Mouse (Mus musculus) embryo, embryonic 11.5 days (tissue): ENCODE results near the gene Atxn2.
"Not testable (repeated sequence)": the region's sequence is repeated elsewhere in the genome, so short reads cannot be mapped to it uniquely, and the experiment has no call there.

Experiments
- DNase-seq: peaks from one replicate; pipeline ENCODE4 v3.0.0-alpha.2; 2012; ENCODE audit warnings: low read depth, low spot score

The Atxn2 gene

GRCm38 (mm10) chr5:121834991-121835747, 124.0 kb downstream of the Atxn2 start:
- DNase-seq = no peak

- DNase-seq = no peak
These were observed 125.0 kb downstream of the Atxn2 start for GRCm38 (mm10) chr5:121835949-121836691.

- DNase-seq = peak; percentile 81
These were observed 125.7 kb downstream of the Atxn2 start for GRCm38 (mm10) chr5:121836692-121837415.

- no peak for DNase-seq
These were observed 126.6 kb downstream of the Atxn2 start, which contains the start of gene Sh2b3 for GRCm38 (mm10) chr5:121837441-121838340. Sh2b3 (minus strand) TSS chr5:121837646.

- no peak for DNase-seq
These were observed 127.4 kb downstream of the Atxn2 start for GRCm38 (mm10) chr5:121838341-121839127.

GRCm38 (mm10) chr5:121839128-121839473, 128.0 kb downstream of the Atxn2 start:
- no peak for DNase-seq

GRCm38 (mm10) chr5:121841516-121841915, 130.4 kb downstream of the Atxn2 start:
- DNase-seq = no peak

GRCm38 (mm10) chr5:121841973-121842372, 130.8 kb downstream of the Atxn2 start:
- no peak for DNase-seq

- no peak for DNase-seq
These were observed 131.6 kb downstream of the Atxn2 start for GRCm38 (mm10) chr5:121842665-121843118.

GRCm38 (mm10) chr5:121843138-121843905, 132.2 kb downstream of the Atxn2 start:
- DNase-seq = no peak

- no peak for DNase-seq
These were observed 134.2 kb downstream of the Atxn2 start for GRCm38 (mm10) chr5:121845361-121845760.

- DNase-seq = no peak
These were observed 135.2 kb downstream of the Atxn2 start for GRCm38 (mm10) chr5:121846322-121846721.

GRCm38 (mm10) chr5:121847269-121847668, 136.1 kb downstream of the Atxn2 start:
- DNase-seq = not testable (repeated sequence)

- DNase-seq = no peak
These were observed 136.9 kb downstream of the Atxn2 start for GRCm38 (mm10) chr5:121848035-121848519.

- peak; percentile 93 for DNase-seq
These were observed 137.6 kb downstream of the Atxn2 start, which contains the start of gene Pheta1 for GRCm38 (mm10) chr5:121848743-121849142. Pheta1 (plus strand) TSS chr5:121848984.

GRCm38 (mm10) chr5:121849478-121850349, 138.6 kb downstream of the Atxn2 start:
- DNase-seq = no peak

GRCm38 (mm10) chr5:121853368-121854051, 142.4 kb downstream of the Atxn2 start:
- DNase-seq = no peak

- DNase-seq = no peak
These were observed 143.6 kb downstream of the Atxn2 start for GRCm38 (mm10) chr5:121854768-121855167.
